Mouse (Mus musculus) ES-E14 (cell line): ENCODE results near the gene Hist2h3b. TPM values are rescaled to one million over a fixed set of nuclear protein-coding genes. Genes with fewer than 3 reads are reported as not detected.

Experiments used
- DNase-seq: peaks from one replicate; pipeline ENCODE4 v3.0.0-alpha.2; 2013; ENCODE audit warnings: low read depth, low spot score
- H3K27ac ChIP-seq: 2 replicates; pipeline ENCODE4 v1.5.1; 2012; ENCODE audit warnings: low read depth, mild to moderate bottlenecking, low read length, moderate library complexity, mixed read lengths; ENCODE audit not compliant: poor library complexity, insufficient read depth, severe bottlenecking
- H3K36me3 ChIP-seq: 2 replicates; pipeline ENCODE4 v1.6.1; 2012; ENCODE audit warnings: mild to moderate bottlenecking, low read length, moderate library complexity, mixed read lengths; ENCODE audit not compliant: control insufficient read depth, poor library complexity, insufficient read depth, severe bottlenecking
- H3K4me1 ChIP-seq, 2 experiments: fragments of 150-350 bp in 1 of 2; sonication (generic) in 1 of 2; 2 replicates each; pipeline ENCODE4 v1.6.1; 2012; ENCODE audit warnings: low read length in 2 of 2, mild to moderate bottlenecking in 1 of 2, mixed read lengths in 1 of 2; ENCODE audit not compliant: control insufficient read depth in 2 of 2, insufficient read depth in 2 of 2, poor library complexity in 1 of 2
- H3K4me3 ChIP-seq, 2 experiments: fragments of 150-350 bp in 1 of 2; sonication (generic) in 1 of 2; 2 replicates each; pipeline ENCODE4 v1.5.1; 2012; ENCODE audit warnings: low read length in 2 of 2, low read depth in 1 of 2, mild to moderate bottlenecking in 1 of 2, mixed read lengths in 1 of 2; ENCODE audit not compliant: insufficient read depth in 1 of 2, poor library complexity in 1 of 2, severe bottlenecking in 1 of 2
- H3K9ac ChIP-seq: 2 replicates; pipeline ENCODE4 v1.6.1; 2012; ENCODE audit warnings: low read depth, mild to moderate bottlenecking, low read length, mixed read lengths; ENCODE audit not compliant: poor library complexity, insufficient read depth, severe bottlenecking
- H3K9me3 ChIP-seq: fragments of 150-350 bp; sonication (generic); 2 replicates; pipeline ENCODE4 v1.6.1; 2012; ENCODE audit warnings: low read depth, mild to moderate bottlenecking, low read length; ENCODE audit not compliant: control insufficient read depth, insufficient read depth
- CHD2 ChIP-seq: IDR thresholded peaks from 2 replicates; pipeline ENCODE4 v1.6.1; 2014; ENCODE audit warnings: mild to moderate bottlenecking, low read depth, low read length, inconsistent platforms
- HCFC1 ChIP-seq: IDR thresholded peaks from 2 replicates; pipeline ENCODE4 v1.6.1; 2012; ENCODE audit warnings: low read length, inconsistent platforms, borderline replicate concordance; ENCODE audit not compliant: insufficient read depth
- MAFK ChIP-seq: IDR thresholded peaks from 2 replicates; pipeline ENCODE4 v1.6.1; 2014; ENCODE audit warnings: mild to moderate bottlenecking, low read depth, low read length, inconsistent platforms; ENCODE audit not compliant: insufficient read depth
- ZC3H11A ChIP-seq: IDR thresholded peaks from 2 replicates; pipeline ENCODE4 v1.6.1; 2012; ENCODE audit warnings: low read depth, mild to moderate bottlenecking, inconsistent platforms, low read length, borderline replicate concordance
- ZNF384 ChIP-seq: IDR thresholded peaks from 2 replicates; pipeline ENCODE4 v1.6.1; 2012; ENCODE audit warnings: low read depth, low read length, inconsistent platforms
- in situ Hi-C, 2 experiments: fragments of 600-800 bp; cut with MboI; formaldehyde crosslinking; loops; one replicate each; pipeline ENCODE4 v1.15.1; 2025; ENCODE audit warnings: low sequenced_read_pairs in 2 of 2, inconsistent platforms in 1 of 2; ENCODE audit not compliant: unreplicated experiment in 2 of 2
- total RNA-seq: library from RNA; depleted of rRNA; stranded (reverse); fragments of 300-350 nt; gene quantifications from 2 replicates; pipeline ENCODE4 v1.2.3, GENCODE M21; 2012

Hist2h3b gene
- total RNA-seq, 1 experiment, result 806 TPM

- Histone ChIP-seq H3K27ac (no peak overlapping the region), H3K9ac (no peak overlapping the region), H3K9me3 (no peaks in the 10 kb centered on the region), H3K4me3 (no peak overlapping the region), H3K4me1 (peaks cover 0 to 3% of the 10 kb centered on the region in 2 experiments; a peak in 3 of 4 replicates), H3K36me3 (no peaks in the 10 kb centered on the region)
- in situ Hi-C loops, result no loop called here
- no peak for DNase-seq
- TF ChIP-seq HCFC1 (no peak), ZNF384 (no peak), MAFK (no peak), CHD2 (no peak), ZC3H11A (no peak)
Observed at GRCm38 (mm10) chr3:96231758-96232120, 36.7 kb upstream of the Hist2h3b start.

GRCm38 (mm10) chr3:96234914-96235313 lies 33.5 kb upstream of the Hist2h3b start:
- TF ChIP-seq MAFK, result no peak
- no peak for TF ChIP-seq ZNF384
- no peak for TF ChIP-seq CHD2
- TF ChIP-seq HCFC1, result no peak
- no peak for TF ChIP-seq ZC3H11A
- no peak overlapping the region for H3K4me3 ChIP-seq
- no peaks in the 10 kb centered on the region for H3K36me3 ChIP-seq
- no peaks in the 10 kb centered on the region for H3K9me3 ChIP-seq
- H3K9ac ChIP-seq, result no peak overlapping the region
- in situ Hi-C loops, result no loop called here
- H3K4me1 ChIP-seq, result peaks cover 0 to 5% of the 10 kb centered on the region in 2 experiments; a peak in 3 of 4 replicates
- no peak for DNase-seq
- H3K27ac ChIP-seq, result no peak overlapping the region

GRCm38 (mm10) chr3:96235836-96236235 lies 32.6 kb upstream of the Hist2h3b start:
- TF ChIP-seq CHD2, result no peak
- TF ChIP-seq ZNF384, result no peak
- no peak for TF ChIP-seq ZC3H11A
- no peak for TF ChIP-seq MAFK
- no peak for TF ChIP-seq HCFC1
- no peak overlapping the region for H3K4me3 ChIP-seq
- peaks cover under 1 to 5% of the 10 kb centered on the region in 2 experiments; a peak in 3 of 4 replicates for H3K4me1 ChIP-seq
- no peak overlapping the region for H3K9ac ChIP-seq
- in situ Hi-C loops, result no loop called here
- no peaks in the 10 kb centered on the region for H3K36me3 ChIP-seq
- no peak overlapping the region for H3K27ac ChIP-seq
- DNase-seq, result no peak
- H3K9me3 ChIP-seq, result no peaks in the 10 kb centered on the region

- no peak for DNase-seq
- peak overlapping the region; percentile 74 to 81 for H3K4me3 ChIP-seq
- TF ChIP-seq ZC3H11A, result no peak
- no peak for TF ChIP-seq ZNF384
- peak overlapping the region; percentile 7; the same call in 1 of the 2 replicates for H3K27ac ChIP-seq
- in situ Hi-C loops, result no loop called here
- H3K9ac ChIP-seq, result peak overlapping the region; percentile 89; the same call in 1 of the 2 replicates
- no peaks in the 10 kb centered on the region for H3K9me3 ChIP-seq
- H3K36me3 ChIP-seq, result no peaks in the 10 kb centered on the region
- H3K4me1 ChIP-seq, result peaks cover 3 to 5% of the 10 kb centered on the region in 2 experiments; a peak in 3 of 4 replicates
Observed at GRCm38 (mm10) chr3:96236834-96237334, 31.6 kb upstream of the Hist2h3b start.

- H3K4me3 ChIP-seq, result peak overlapping the region; percentile 74 to 81
- TF ChIP-seq ZC3H11A (no peak), HCFC1 (no peak), ZNF384 (no peak)
- in situ Hi-C loops, result no loop called here
- peaks cover 3 to 8% of the 10 kb centered on the region in 2 experiments; a peak in 3 of 4 replicates for H3K4me1 ChIP-seq
- H3K9me3 ChIP-seq, result no peaks in the 10 kb centered on the region
- peak overlapping the region; percentile 91; the same call in 1 of the 2 replicates for H3K27ac ChIP-seq
- H3K36me3 ChIP-seq, result no peaks in the 10 kb centered on the region
- H3K9ac ChIP-seq, result peak overlapping the region; percentile 89
- no peak for DNase-seq
Observed at GRCm38 (mm10) chr3:96237335-96237903, 31.0 kb upstream of the Hist2h3b start.
